In the genomic region with DNA sequence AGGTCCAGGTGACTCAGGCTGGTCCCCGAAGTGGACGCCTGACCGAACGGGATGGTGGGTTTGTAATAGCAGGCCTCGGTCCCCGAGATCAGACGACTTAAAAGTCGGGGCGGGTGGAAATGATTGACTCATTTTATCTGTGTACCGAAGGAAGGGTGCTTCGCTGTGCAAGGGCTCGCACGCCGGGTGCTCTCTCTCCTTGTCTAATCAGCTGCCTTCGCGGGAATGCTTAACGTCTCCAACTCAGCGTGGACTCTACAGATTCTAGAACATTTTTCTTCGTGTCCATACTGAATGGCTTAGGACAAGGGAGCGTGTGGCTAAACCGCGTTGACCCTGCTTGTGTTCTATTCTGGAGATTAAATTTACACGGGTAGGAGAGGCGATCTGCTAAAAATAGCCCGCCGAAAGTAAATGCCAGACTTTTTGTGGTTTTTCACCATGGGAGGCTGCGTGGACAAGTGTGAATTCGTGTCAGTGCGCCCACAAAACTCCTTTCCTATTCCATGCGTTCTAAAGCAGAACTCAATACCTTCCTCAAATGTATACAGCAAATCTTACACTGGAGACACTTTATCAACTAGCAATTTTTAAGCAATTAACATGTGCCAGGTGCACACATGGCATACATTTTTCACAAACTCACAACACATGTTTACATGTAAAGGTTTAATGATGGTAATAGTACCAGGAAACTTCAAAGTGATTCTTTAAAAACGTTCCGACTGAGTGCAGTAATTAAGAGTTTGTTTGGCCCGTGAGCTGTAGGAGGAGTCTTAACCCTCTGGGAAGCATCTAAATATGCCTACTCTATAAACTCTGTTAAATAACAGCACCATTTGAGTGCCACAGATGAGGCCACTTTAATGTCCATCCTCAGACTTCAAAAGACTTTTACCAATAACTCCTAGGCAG, we compare ENCODE assay signal across 8 mouse cellular contexts. TPM values are rescaled to one million over a fixed set of nuclear protein-coding genes. Genes with fewer than 3 reads are reported as not detected.
DNase-seq lines count a peak whose midpoint lies in the region; ATAC-seq and TF ChIP-seq lines count a peak whose summit lies in the region.

No protein-coding gene starts in this region.

- peak; percentile 35 for ATAC-seq in lung, embryonic 16.5 days (ENCODE audit: low read depth)
- peak; percentile 57 for ATAC-seq in hindbrain, embryonic 11.5 days (ENCODE audit: low FRiP score)
- peak; percentile 73 for ATAC-seq in liver, embryonic 15.5 days (ENCODE audit: insufficient read depth)

- H3K27ac ChIP-seq in lung, embryonic 16.5 days (ENCODE audit: low read length) = peak overlapping the region; percentile 90
- H3K27ac ChIP-seq in cortical plate, adult 2 months (ENCODE audit: insufficient read depth, low read length) = peak overlapping the region; percentile 27; the same call in 1 of the 2 replicates
- H3K27ac ChIP-seq in hindbrain, embryonic 11.5 days (ENCODE audit: low read depth, low read length) = no peak overlapping the region
- peak overlapping the region; percentile 78 for H3K27ac ChIP-seq in liver, embryonic 15.5 days (replicated peaks)

- peaks cover 21% of the 10 kb centered on the region for H3K4me1 ChIP-seq in lung, embryonic 16.5 days (replicated peaks; ENCODE audit: control insufficient read depth, insufficient read depth, low read length)
- peaks cover 3% of the 10 kb centered on the region for H3K4me1 ChIP-seq in cortical plate, adult 2 months (ENCODE audit: control insufficient read depth, insufficient read depth, low read length)
- H3K4me1 ChIP-seq in hindbrain, embryonic 11.5 days (replicated peaks; ENCODE audit: control insufficient read depth, insufficient read depth, low read length) = no peaks in the 10 kb centered on the region
- H3K4me1 ChIP-seq in liver, embryonic 15.5 days (replicated peaks) = peaks cover 35% of the 10 kb centered on the region

- TF ChIP-seq POLR2A in cortical plate, adult 2 months (IDR thresholded peaks at IDR 0.05; ENCODE audit: extremely low read depth, insufficient read depth, low read length) = no peak

- no peak for DNase-seq in lung, postnatal 36 days
- no peak for DNase-seq in hindbrain, embryonic 11.5 days (ENCODE audit: low spot score)
- no peak for DNase-seq in embryo, embryonic 10.5 days (ENCODE audit: low spot score)
- no peak for DNase-seq in thymus, postnatal 4 days
- DNase-seq in kidney, postnatal 36 days = no peak

- H3K27me3 ChIP-seq in lung, embryonic 16.5 days (ENCODE audit: control insufficient read depth, insufficient read depth, low read depth, low read length) = no peaks in the 10 kb centered on the region
- H3K27me3 ChIP-seq in hindbrain, embryonic 11.5 days (ENCODE audit: control insufficient read depth, insufficient read depth, low read length) = no peaks in the 10 kb centered on the region; the same call in 1 of the 2 replicates
- no peaks in the 10 kb centered on the region for H3K27me3 ChIP-seq in liver, embryonic 15.5 days

- peak overlapping the region; percentile 90 for H3K9ac ChIP-seq in lung, embryonic 16.5 days (ENCODE audit: low read length)
- peak overlapping the region; percentile 52 for H3K9ac ChIP-seq in hindbrain, embryonic 11.5 days (ENCODE audit: low read depth, low read length)
- H3K9ac ChIP-seq in liver, embryonic 15.5 days = peak overlapping the region; percentile 68

- TF ChIP-seq CTCF in cortical plate, adult 2 months (IDR thresholded peaks at IDR 0.05; ENCODE audit: extremely low read depth, insufficient read depth, low read length) = no peak

- peak overlapping the region; percentile 81 for H3K4me2 ChIP-seq in lung, embryonic 16.5 days (ENCODE audit: low read depth, low read length)
- peak overlapping the region; percentile 88 for H3K4me2 ChIP-seq in hindbrain, embryonic 11.5 days (replicated peaks; ENCODE audit: low read depth, low read length)
- H3K4me2 ChIP-seq in liver, embryonic 15.5 days = peak overlapping the region; percentile 97

- H3K9me3 ChIP-seq in lung, embryonic 16.5 days (ENCODE audit: control insufficient read depth, low read length) = no peaks in the 10 kb centered on the region
- no peaks in the 10 kb centered on the region for H3K9me3 ChIP-seq in hindbrain, embryonic 11.5 days (ENCODE audit: control insufficient read depth, low read length)
- no peaks in the 10 kb centered on the region for H3K9me3 ChIP-seq in liver, embryonic 15.5 days (replicated peaks)

- H3K4me3 ChIP-seq in lung, embryonic 16.5 days (ENCODE audit: low read length) = peak overlapping the region; percentile 84
- peak overlapping the region; percentile 96 for H3K4me3 ChIP-seq in cortical plate, adult 2 months (ENCODE audit: insufficient read depth, low read length)
- peak overlapping the region; percentile 65 for H3K4me3 ChIP-seq in hindbrain, embryonic 11.5 days (ENCODE audit: low read depth, low read length)
- peak overlapping the region; percentile 75 for H3K4me3 ChIP-seq in liver, embryonic 15.5 days (replicated peaks)

- no peaks in the 10 kb centered on the region for H3K36me3 ChIP-seq in lung, embryonic 16.5 days (ENCODE audit: control insufficient read depth, insufficient read depth, low read length)
- H3K36me3 ChIP-seq in hindbrain, embryonic 11.5 days (ENCODE audit: control insufficient read depth, insufficient read depth, low read length) = no peaks in the 10 kb centered on the region
- H3K36me3 ChIP-seq in liver, embryonic 15.5 days (replicated peaks) = no peaks in the 10 kb centered on the region

- 6% methylated on average over 33 of the region's 33 CpGs for WGBS in lung, embryonic 16.5 days
- WGBS in hindbrain, embryonic 11.5 days = 11% methylated on average over 33 of the region's 33 CpGs
- 3% methylated on average over 33 of the region's 33 CpGs for WGBS in liver, embryonic 15.5 days (ENCODE audit: insufficient replicate concordance)

RNA-seq across cellular contexts. Expression of a gene that starts 0.7 kb away (rescaled TPM):
- polyA plus RNA-seq in lung, embryonic 16.5 days (2015; fragmentation: Nextera tagmentation; extraction: Ambion mirVana) = 22.2 and 23.1 TPM in 2 replicates
- 22.2 and 22.4 TPM in 2 replicates for polyA plus RNA-seq in cortical plate, adult 2 months (2012; rRNA removed)
- polyA plus RNA-seq in hindbrain, embryonic 11.5 days (2014; fragmentation: Nextera tagmentation; extraction: Ambion mirVana) = 13.6 and 15.4 TPM in 2 replicates
- polyA plus RNA-seq in liver, embryonic 15.5 days (2015; fragmentation: Nextera tagmentation; extraction: Ambion mirVana) = 5.5 and 5.8 TPM in 2 replicates

RNA-seq across cellular contexts. Expression of a gene that starts 30.7 kb away (rescaled TPM):
- 17.1 and 19.6 TPM in 2 replicates for polyA plus RNA-seq in lung, embryonic 16.5 days (2015; fragmentation: Nextera tagmentation; extraction: Ambion mirVana)
- polyA plus RNA-seq in cortical plate, adult 2 months (2012; rRNA removed) = 19.4 and 19.5 TPM in 2 replicates
- 22.7 and 24.3 TPM in 2 replicates for polyA plus RNA-seq in hindbrain, embryonic 11.5 days (2014; fragmentation: Nextera tagmentation; extraction: Ambion mirVana)
- 7.6 and 8.0 TPM in 2 replicates for polyA plus RNA-seq in liver, embryonic 15.5 days (2015; fragmentation: Nextera tagmentation; extraction: Ambion mirVana)
